Mouse (Mus musculus) MEL (cell line): ENCODE results near the gene Ltbp2. TPM values are rescaled to one million over a fixed set of nuclear protein-coding genes. Genes with fewer than 3 reads are reported as not detected.

Source experiments
- DNase-seq: peaks from one replicate; pipeline ENCODE4 v3.0.0; 2011; ENCODE audit warnings: low read depth, low spot score
- H3K27ac ChIP-seq: 2 replicates; pipeline ENCODE4 v1.5.1; 2012; ENCODE audit warnings: low read depth, mild to moderate bottlenecking, control low read depth, low read length, moderate library complexity; ENCODE audit not compliant: control insufficient read depth
- H3K27me3 ChIP-seq, 2 experiments: fragments of 150-350 bp in 1 of 2; sonication (generic) in 1 of 2; 2 replicates each; pipeline ENCODE4 v1.6.1; 2012; ENCODE audit warnings: low read length in 2 of 2, mild to moderate bottlenecking in 2 of 2, improper control_type of control experiment in 1 of 2, moderate library complexity in 1 of 2; ENCODE audit not compliant: insufficient read depth in 2 of 2, control insufficient read depth in 1 of 2
- H3K36me3 ChIP-seq, 2 experiments: 2 replicates each; pipeline ENCODE4 v1.6.1; 2012 to 2014; ENCODE audit warnings: low read length in 2 of 2, improper control_type of control experiment in 1 of 2, inconsistent platforms in 1 of 2, mild to moderate bottlenecking in 1 of 2; ENCODE audit not compliant: insufficient read depth in 2 of 2, control insufficient read depth in 1 of 2
- H3K4me1 ChIP-seq, 2 experiments: fragments of 150-350 bp in 1 of 2; sonication (generic) in 1 of 2; 2 replicates each; pipeline ENCODE4 v1.6.1; 2012; ENCODE audit warnings: low read length in 2 of 2, improper control_type of control experiment in 1 of 2, mild to moderate bottlenecking in 1 of 2; ENCODE audit not compliant: insufficient read depth in 2 of 2, control insufficient read depth in 1 of 2
- H3K4me3 ChIP-seq, 2 experiments: fragments of 150-350 bp in 1 of 2; sonication (generic) in 1 of 2; 2 replicates each; pipeline ENCODE4 v1.5.1; 2012; ENCODE audit warnings: low read depth in 2 of 2, low read length in 2 of 2, mild to moderate bottlenecking in 2 of 2, moderate library complexity in 2 of 2, control low read depth in 1 of 2, improper control_type of control experiment in 1 of 2; ENCODE audit not compliant: control insufficient read depth in 1 of 2, insufficient read depth in 1 of 2
- H3K79me2 ChIP-seq: 2 replicates; pipeline ENCODE4 v1.6.1; 2012; ENCODE audit warnings: mild to moderate bottlenecking, low read length, moderate library complexity; ENCODE audit not compliant: control insufficient read depth, poor library complexity, insufficient read depth
- H3K9ac ChIP-seq: 2 replicates; pipeline ENCODE4 v1.6.1; 2012; ENCODE audit warnings: low read depth, mild to moderate bottlenecking, control low read depth, low read length, moderate library complexity; ENCODE audit not compliant: control insufficient read depth, poor library complexity, severe bottlenecking
- H3K9me3 ChIP-seq: fragments of 150-350 bp; sonication (generic); replicated peaks from 2 replicates; pipeline ENCODE4 v1.6.1; 2012; ENCODE audit warnings: mild to moderate bottlenecking, low read length, improper control_type of control experiment, moderate library complexity; ENCODE audit not compliant: insufficient read depth
- BHLHE40 ChIP-seq: IDR thresholded peaks from 2 replicates; pipeline ENCODE4 v1.6.1; 2012; ENCODE audit warnings: low read depth, mild to moderate bottlenecking, inconsistent platforms, low read length, improper control_type of control experiment, borderline replicate concordance
- CHD1 ChIP-seq: IDR thresholded peaks from 2 replicates; pipeline ENCODE4 v1.6.1; 2012; ENCODE audit warnings: low read depth, mild to moderate bottlenecking, inconsistent platforms, low read length, improper control_type of control experiment
- EP300 ChIP-seq, 2 experiments: IDR thresholded peaks; 2 replicates each; pipeline ENCODE4 v1.6.1; 2011; ENCODE audit warnings: improper control_type of control experiment in 2 of 2, low read length in 2 of 2, low read depth in 1 of 2, mild to moderate bottlenecking in 1 of 2
- GATA1 ChIP-seq: IDR thresholded peaks from 2 replicates; pipeline ENCODE4 v1.6.1; 2011; ENCODE audit warnings: low read depth, low read length, improper control_type of control experiment
- MAX ChIP-seq: IDR thresholded peaks from 2 replicates; pipeline ENCODE4 v1.6.1; 2011; ENCODE audit warnings: low read length, improper control_type of control experiment
- MXI1 ChIP-seq: IDR thresholded peaks from 2 replicates; pipeline ENCODE4 v1.6.1; 2011; ENCODE audit warnings: mild to moderate bottlenecking, low read depth, low read length, improper control_type of control experiment
- MYC ChIP-seq: IDR thresholded peaks from 2 replicates; pipeline ENCODE4 v1.6.1; 2011; ENCODE audit warnings: low read depth, mild to moderate bottlenecking, low read length, improper control_type of control experiment, moderate library complexity
- NRF1 ChIP-seq: IDR thresholded peaks from 2 replicates; pipeline ENCODE4 v1.6.1; 2014; ENCODE audit warnings: low read depth, mild to moderate bottlenecking, inconsistent platforms, low read length, improper control_type of control experiment, moderate library complexity; ENCODE audit not compliant: poor library complexity, insufficient read depth, severe bottlenecking
- POLR2A ChIP-seq, 2 experiments: IDR thresholded peaks; 2 replicates each; pipeline ENCODE4 v1.6.1; 2011 to 2012; ENCODE audit warnings: low read length in 2 of 2, mild to moderate bottlenecking in 2 of 2, control low read depth in 1 of 2, improper control_type of control experiment in 1 of 2, low read depth in 1 of 2, moderate library complexity in 1 of 2; ENCODE audit not compliant: control insufficient read depth in 1 of 2, insufficient read depth in 1 of 2, poor library complexity in 1 of 2
- POLR2AphosphoS5 ChIP-seq: IDR thresholded peaks from 2 replicates; pipeline ENCODE4 v1.6.1; 2012; ENCODE audit warnings: low read depth, borderline replicate concordance, mild to moderate bottlenecking, inconsistent platforms, low read length, moderate library complexity, mixed read lengths
- TAL1 ChIP-seq: IDR thresholded peaks from 2 replicates; pipeline ENCODE4 v1.6.1; 2012; ENCODE audit warnings: mild to moderate bottlenecking, inconsistent platforms, low read length, moderate library complexity, mixed read lengths
- TBP ChIP-seq: IDR thresholded peaks from 2 replicates; pipeline ENCODE4 v1.8.0; 2011; ENCODE audit warnings: low read depth, low read length, improper control_type of control experiment
- TCF12 ChIP-seq: IDR thresholded peaks from 2 replicates; pipeline ENCODE4 v1.6.1; 2014; ENCODE audit warnings: low read depth, mild to moderate bottlenecking, inconsistent platforms, low read length, improper control_type of control experiment, moderate library complexity
- ZNF384 ChIP-seq: IDR thresholded peaks from 2 replicates; pipeline ENCODE4 v1.6.1; 2012; ENCODE audit warnings: low read depth, mild to moderate bottlenecking, inconsistent platforms, low read length, improper control_type of control experiment
- polyA plus RNA-seq, 2 experiments: library from polyadenylated mRNA; stranded (reverse) in 1 of 2; unstranded in 1 of 2; fragments of >175 nt in 1 of 2; fragments of >200 nt in 1 of 2; gene quantifications; 2 replicates each; pipeline versions ENCODE4 v1.2.1 to v1.2.4; 2012; ENCODE audit warnings: low replicate concordance in 2 of 2, low read depth in 1 of 2; ENCODE audit not compliant: insufficient read length in 2 of 2, insufficient read depth in 1 of 2, missing spikeins in 1 of 2
- total RNA-seq: library from RNA; depleted of rRNA; stranded (reverse); fragments of 300-350 nt; gene quantifications from 2 replicates; pipeline ENCODE4 v1.2.3, GENCODE M21; 2012

Ltbp2 gene
- total and polyA plus RNA-seq, 3 experiments = 0.01 to 0.08 TPM; not detected in 1

DNA sequence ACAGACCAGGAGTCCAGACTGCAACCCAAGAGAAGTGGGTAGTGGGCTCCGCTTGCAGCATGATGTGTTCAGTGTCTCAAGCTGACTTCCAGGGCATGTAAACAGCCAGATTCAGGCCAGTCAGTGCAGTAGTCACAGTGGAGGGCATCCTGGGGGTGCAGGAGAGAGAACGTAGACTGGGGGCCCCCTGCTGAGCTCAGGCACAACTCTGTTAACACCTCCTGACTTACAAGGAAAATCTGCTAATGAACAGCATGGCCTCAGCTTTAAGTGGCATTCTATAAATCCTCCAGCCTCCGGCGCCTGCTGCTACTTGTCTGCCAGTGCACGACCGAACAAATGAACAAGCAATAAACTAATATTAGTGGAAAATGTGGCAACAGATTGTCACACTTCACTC is 33.6 kb downstream of the Ltbp2 start:
- no peak for DNase-seq
- peaks cover 0 to 1% of the 10 kb centered on the region in 2 experiments; a peak in 3 of 4 replicates for H3K27me3 ChIP-seq
- H3K27ac ChIP-seq = no peak overlapping the region
- no peak overlapping the region for H3K4me3 ChIP-seq
- H3K79me2 ChIP-seq = no peaks in the 10 kb centered on the region
- H3K9ac ChIP-seq = no peak overlapping the region
- H3K9me3 ChIP-seq = no peaks in the 10 kb centered on the region
- TF ChIP-seq POLR2A (IDR thresholded peaks at IDR 0.05; ENCODE audit: control insufficient read depth in 1 of 2, insufficient read depth in 1 of 2, low read depth in 1 of 2, low read length in 2 of 2, poor library complexity in 1 of 2) = no peak
- no peak for TF ChIP-seq EP300 (IDR thresholded peaks at IDR 0.05; ENCODE audit: low read depth in 1 of 2, low read length in 2 of 2)
- no peak for TF ChIP-seq CHD1
- no peak for TF ChIP-seq MAX
- TF ChIP-seq TBP = no peak
- no peak for TF ChIP-seq ZNF384
- no peak for TF ChIP-seq MXI1
- no peak for TF ChIP-seq BHLHE40
- TF ChIP-seq POLR2AphosphoS5 = no peak
- no peak for TF ChIP-seq NRF1
- peaks cover 0 to 4% of the 10 kb centered on the region in 2 experiments; a peak in 1 of 4 replicates for H3K36me3 ChIP-seq
- peaks cover 0 to 4% of the 10 kb centered on the region in 2 experiments; a peak in 2 of 4 replicates for H3K4me1 ChIP-seq

- Histone ChIP-seq H3K27ac (no peak overlapping the region), H3K79me2 (no peaks in the 10 kb centered on the region), H3K9ac (no peak overlapping the region), H3K27me3 (peaks cover 0 to 1% of the 10 kb centered on the region in 2 experiments; a peak in 3 of 4 replicates), H3K9me3 (no peaks in the 10 kb centered on the region), H3K36me3 (peaks cover 0 to 4% of the 10 kb centered on the region in 2 experiments; a peak in 1 of 4 replicates), H3K4me3 (no peak overlapping the region), H3K4me1 (peaks cover 0 to 4% of the 10 kb centered on the region in 2 experiments; a peak in 2 of 4 replicates)
- DNase-seq = no peak
- TF ChIP-seq GATA1 = no peak
- no peak for TF ChIP-seq TCF12
- no peak for TF ChIP-seq TAL1
- TF ChIP-seq MYC = no peak
- TF ChIP-seq CHD1 = no peak
Observed at GRCm38 (mm10) chr12:84841158-84842140, 34.9 kb downstream of the Ltbp2 start.
